Mouse (Mus musculus): ENCODE results near the gene Cd247.

DNA sequence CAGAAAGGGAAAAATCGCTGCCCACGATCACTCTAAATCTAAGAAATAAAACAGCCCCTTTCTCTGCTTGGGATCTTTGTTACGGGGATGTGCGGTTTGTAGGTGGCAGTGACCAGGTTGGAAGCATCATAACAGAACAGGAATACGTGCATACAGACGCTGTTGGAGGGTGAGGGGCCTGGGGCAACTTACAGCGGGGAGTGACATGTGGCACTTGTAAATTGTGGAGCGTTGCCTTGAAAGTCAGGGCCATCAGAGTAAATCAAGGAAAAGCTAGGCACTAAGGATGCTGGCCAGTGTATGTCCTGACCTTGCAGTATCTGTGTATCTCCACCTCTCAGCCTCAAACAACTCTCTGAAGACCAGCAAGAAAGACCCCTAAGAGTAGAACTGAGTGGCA, 59.9 kb downstream of the Cd247 start:
- TF ChIP-seq CTCF (IDR thresholded peaks at IDR 0.05; ENCODE audit: borderline replicate concordance, control insufficient read depth, extremely low read depth, insufficient read depth, low read length, poor library complexity) (no peak), POLR2A (IDR thresholded peaks at IDR 0.05; ENCODE audit: control insufficient read depth, extremely low read depth, insufficient read depth, low read length, poor library complexity) (no peak)

All from thymus, adult 2 months (tissue).